Mouse (Mus musculus) intestine, embryonic 14.5 days (tissue): ENCODE data around the gene Hmgcll1. TPM values are rescaled to one million over a fixed set of nuclear protein-coding genes. Genes with fewer than 3 reads are reported as not detected.

Source experiments
- ATAC-seq: fragments of 200-750 bp; cut with Nextera tagmentation; replicated peaks from 2 replicates; pipeline ENCODE4 v1.8.0; 2017; ENCODE audit warnings: low read depth, moderate number of reproducible peaks, moderate TSS enrichment, moderate library complexity; ENCODE audit not compliant: low FRiP score, low TSS enrichment
- DNase-seq: peaks from one replicate; pipeline ENCODE4 v3.0.0-alpha.2; 2018; ENCODE audit warnings: low spot score
- H3K27ac ChIP-seq: fragments of 300-500 bp; sonication (generic); 2 replicates; pipeline ENCODE4 v1.5.1; 2014; ENCODE audit warnings: low read depth, mild to moderate bottlenecking, control low read depth
- H3K27me3 ChIP-seq: fragments of 300-500 bp; sonication (generic); replicated peaks from 2 replicates; pipeline ENCODE4 v1.6.1; 2014; ENCODE audit warnings: low read length, control low read depth; ENCODE audit not compliant: control insufficient read depth, insufficient read depth
- H3K36me3 ChIP-seq: fragments of 300-500 bp; sonication (generic); 2 replicates; pipeline ENCODE4 v1.6.1; 2014; ENCODE audit warnings: low read length, control low read depth; ENCODE audit not compliant: control insufficient read depth, insufficient read depth
- H3K4me1 ChIP-seq: fragments of 300-500 bp; sonication (generic); replicated peaks from 2 replicates; pipeline ENCODE4 v1.6.1; 2014; ENCODE audit warnings: low read length, control low read depth, mixed read lengths; ENCODE audit not compliant: control insufficient read depth, insufficient read depth
- H3K4me2 ChIP-seq: fragments of 300-500 bp; sonication (generic); 2 replicates; pipeline ENCODE4 v1.6.1; 2014; ENCODE audit warnings: low read length
- H3K4me3 ChIP-seq: fragments of 300-500 bp; sonication (generic); 2 replicates; pipeline ENCODE4 v1.5.1; 2014; ENCODE audit warnings: low read depth, low read length, control low read depth, mixed read lengths
- H3K9ac ChIP-seq: fragments of 300-500 bp; sonication (generic); 2 replicates; pipeline ENCODE4 v1.6.1; 2014; ENCODE audit warnings: mild to moderate bottlenecking, low read length
- H3K9me3 ChIP-seq: fragments of 300-500 bp; sonication (generic); 2 replicates; pipeline ENCODE4 v1.6.1; 2016; ENCODE audit warnings: low read length, control low read depth; ENCODE audit not compliant: control insufficient read depth
- WGBS: fragments of 180-500 bp; shearing (Covaris S2); extraction: QIAGEN DNeasy Blood & Tissue Kit; methylation state at CpG from one replicate; pipeline ENCODE4 v1.1.7; 2014; 5-methylcytosine and 5-hydroxymethylcytosine counted together
- polyA plus RNA-seq: library from polyadenylated mRNA; unstranded; fragments of >200 nt; fragmentation: Nextera tagmentation; extraction: Ambion mirVana; gene quantifications from 2 replicates; pipeline ENCODE4 v1.2.1, GENCODE M21; 2014

Gene Hmgcll1
- polyA plus RNA-seq, 1 experiment from 2014 or later: 2.2 TPM

DNA sequence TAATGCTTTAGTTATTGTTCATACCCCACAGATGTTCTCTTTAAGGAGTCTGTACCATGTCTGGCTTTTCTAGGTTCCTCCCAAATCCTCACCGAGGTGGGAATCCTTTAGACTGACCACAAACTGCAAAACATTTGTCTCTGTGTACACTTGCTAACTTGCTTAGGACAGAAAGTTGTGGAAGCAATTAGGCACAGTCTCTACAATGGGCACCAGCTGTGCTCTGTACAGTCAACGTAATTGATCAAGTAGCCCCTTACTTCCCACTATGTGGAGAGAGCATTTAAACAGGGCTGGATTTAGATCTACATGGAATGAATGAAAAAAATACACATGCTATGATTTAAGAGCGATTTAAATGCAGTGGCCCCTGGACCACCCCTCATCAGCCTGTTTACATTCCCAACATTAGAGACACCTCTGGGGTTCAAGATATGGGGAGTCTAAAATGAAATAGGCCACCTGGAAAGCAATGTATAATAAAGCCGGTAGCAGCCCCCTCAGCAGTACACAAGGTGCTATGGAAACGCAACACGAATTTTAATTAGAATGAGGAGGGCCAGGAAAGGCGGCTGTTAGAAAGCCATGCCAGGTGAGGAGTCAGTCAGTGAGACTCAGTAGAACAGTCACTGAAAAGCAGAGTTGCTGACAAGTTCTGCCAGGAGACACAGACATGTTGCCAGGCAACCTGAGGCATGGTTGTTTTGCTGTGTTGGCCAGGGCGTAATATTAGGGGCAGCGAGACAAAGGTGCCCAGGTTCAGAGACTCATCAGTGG is 23.9 kb downstream of the Hmgcll1 start:
- WGBS: 50% methylated on average over 9 of the region's 9 CpGs
- no peaks in the 10 kb centered on the region for H3K27me3 ChIP-seq
- H3K9ac ChIP-seq: no peak overlapping the region
- no peaks in the 10 kb centered on the region for H3K9me3 ChIP-seq
- no peaks in the 10 kb centered on the region for H3K36me3 ChIP-seq
- ATAC-seq: no peak
- H3K4me2 ChIP-seq: no peak overlapping the region
- H3K27ac ChIP-seq: no peak overlapping the region
- no peak overlapping the region for H3K4me3 ChIP-seq
- H3K4me1 ChIP-seq: peaks cover 5% of the 10 kb centered on the region; the same call in 1 of the 2 replicates
- no peak for DNase-seq

DNA sequence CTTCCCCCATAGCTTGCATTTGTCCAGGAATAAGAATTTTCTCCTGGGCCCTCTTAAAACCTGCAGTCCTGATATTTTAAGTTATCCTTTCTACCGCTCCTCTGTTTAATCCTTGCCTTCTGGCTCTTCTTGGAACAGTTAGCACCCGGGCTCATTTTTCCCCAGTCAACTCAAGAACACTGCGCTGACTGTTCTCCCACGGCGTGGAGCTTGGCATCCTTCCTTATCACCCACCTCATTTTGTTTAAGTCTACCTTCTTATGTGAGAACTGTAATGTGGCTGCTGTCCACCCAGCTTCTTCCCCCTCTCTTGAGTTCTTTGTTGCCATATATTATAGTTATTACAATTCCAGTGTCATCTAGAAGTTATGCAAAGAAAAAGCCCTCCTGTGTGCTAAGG is 25.1 kb downstream of the Hmgcll1 start:
- no peak overlapping the region for H3K9ac ChIP-seq
- ATAC-seq: no peak
- H3K4me3 ChIP-seq: no peak overlapping the region
- H3K36me3 ChIP-seq: no peaks in the 10 kb centered on the region
- DNase-seq: no peak
- H3K9me3 ChIP-seq: no peaks in the 10 kb centered on the region
- no peaks in the 10 kb centered on the region for H3K27me3 ChIP-seq
- no peak overlapping the region for H3K4me2 ChIP-seq
- H3K27ac ChIP-seq: no peak overlapping the region
- WGBS: 88% methylated on average over 5 of the region's 5 CpGs
- H3K4me1 ChIP-seq: peaks cover 5% of the 10 kb centered on the region; the same call in 1 of the 2 replicates

DNA sequence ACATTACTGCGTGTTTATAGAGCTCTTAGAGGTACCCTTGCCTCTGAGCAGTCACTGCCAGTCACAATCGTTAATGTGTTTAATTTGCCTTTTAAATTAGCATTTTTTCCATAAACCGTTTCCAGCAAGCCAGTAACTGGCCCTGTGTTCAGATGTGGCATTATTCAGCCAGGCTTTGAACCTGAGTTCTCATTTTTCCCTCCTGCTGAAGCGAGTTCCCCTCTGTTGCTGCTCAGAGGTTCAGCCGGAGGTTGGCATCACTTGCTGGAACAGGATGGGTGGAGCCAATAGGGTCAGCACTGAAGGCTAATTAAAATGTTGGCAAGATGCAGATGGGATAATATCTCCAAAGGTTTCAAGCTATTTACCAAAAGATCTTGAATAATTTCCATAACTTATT is 28.7 kb downstream of the Hmgcll1 start:
- Histone ChIP-seq H3K4me2 (no peak overlapping the region), H3K4me1 (peaks cover 4% of the 10 kb centered on the region; the same call in 1 of the 2 replicates), H3K9ac (no peak overlapping the region), H3K27ac (no peak overlapping the region), H3K36me3 (no peaks in the 10 kb centered on the region), H3K27me3 (no peaks in the 10 kb centered on the region), H3K4me3 (no peak overlapping the region), H3K9me3 (no peaks in the 10 kb centered on the region)
- ATAC-seq: no peak
- DNase-seq: no peak
- WGBS: 73% methylated on average over 5 of the region's 5 CpGs

GRCm38 (mm10) chr9:76060935-76061334 is 46.3 kb downstream of the Hmgcll1 start:
- H3K4me2 ChIP-seq: no peak overlapping the region
- no peaks in the 10 kb centered on the region for H3K36me3 ChIP-seq
- no peak for ATAC-seq
- H3K27ac ChIP-seq: no peak overlapping the region
- H3K27me3 ChIP-seq: no peaks in the 10 kb centered on the region
- no peaks in the 10 kb centered on the region for H3K9me3 ChIP-seq
- no peaks in the 10 kb centered on the region for H3K4me1 ChIP-seq
- H3K9ac ChIP-seq: no peak overlapping the region
- 67% methylated on average over 3 of the region's 3 CpGs for WGBS
- no peak for DNase-seq
- H3K4me3 ChIP-seq: no peak overlapping the region

GRCm38 (mm10) chr9:76061492-76061891 is 46.8 kb downstream of the Hmgcll1 start:
- no peaks in the 10 kb centered on the region for H3K4me1 ChIP-seq
- WGBS: 43% methylated on average over 4 of the region's 4 CpGs
- no peak overlapping the region for H3K27ac ChIP-seq

DNA sequence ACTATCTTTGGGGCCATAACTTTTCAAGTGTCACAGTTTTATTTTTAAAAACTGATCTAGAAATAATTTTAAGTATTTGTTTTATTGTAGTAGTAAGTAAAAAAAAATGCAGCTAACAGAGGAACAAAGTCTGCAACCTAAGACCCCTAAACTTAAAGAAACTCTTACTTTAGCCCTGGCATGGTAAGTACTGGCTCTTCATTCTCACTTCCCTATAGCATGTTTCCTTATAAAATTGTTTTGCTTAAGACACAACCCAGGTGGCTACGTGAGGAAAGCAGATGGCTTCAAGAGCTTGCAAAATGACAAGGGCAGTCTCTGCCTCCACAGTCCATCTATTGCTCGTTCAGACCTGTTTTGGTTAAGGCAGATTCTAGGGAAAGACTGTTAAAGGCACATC is 49.5 kb downstream of the Hmgcll1 start:
- Histone ChIP-seq H3K27ac (no peak overlapping the region), H3K9me3 (no peaks in the 10 kb centered on the region), H3K36me3 (no peaks in the 10 kb centered on the region), H3K4me3 (no peak overlapping the region), H3K9ac (no peak overlapping the region), H3K4me1 (no peaks in the 10 kb centered on the region), H3K4me2 (no peak overlapping the region), H3K27me3 (no peaks in the 10 kb centered on the region)
- no peak for DNase-seq
- WGBS: 36% methylated on average over 2 of the region's 2 CpGs
- ATAC-seq: no peak

More at GRCm38 (mm10) chr9:76061492-76061891, 46.8 kb downstream of the Hmgcll1 start:
- no peak overlapping the region for H3K9ac ChIP-seq
- no peaks in the 10 kb centered on the region for H3K27me3 ChIP-seq
- no peak overlapping the region for H3K4me3 ChIP-seq
- H3K36me3 ChIP-seq: no peaks in the 10 kb centered on the region
- DNase-seq (no peak), ATAC-seq (no peak)
- no peak overlapping the region for H3K4me2 ChIP-seq
- no peaks in the 10 kb centered on the region for H3K9me3 ChIP-seq

DNA sequence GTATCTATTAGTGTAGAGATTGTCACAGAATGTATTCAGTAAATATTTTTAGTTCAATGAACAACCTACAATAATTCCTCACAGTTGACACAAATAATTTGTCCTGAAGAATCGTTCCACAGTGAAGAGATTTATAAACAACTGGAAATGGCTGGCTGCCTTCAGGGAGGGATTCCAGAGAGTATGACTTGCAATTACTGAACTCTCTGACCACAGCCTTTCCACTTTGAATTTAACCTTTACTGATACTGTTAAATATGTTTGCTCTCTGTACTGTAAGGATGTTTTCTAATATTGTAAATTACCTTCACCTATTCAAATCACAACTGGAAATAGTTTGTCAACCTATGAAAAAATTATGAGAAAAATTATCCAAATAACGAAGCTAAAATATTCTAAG is 76.9 kb downstream of the Hmgcll1 start:
- Histone ChIP-seq H3K9ac (no peak overlapping the region), H3K9me3 (no peaks in the 10 kb centered on the region), H3K4me3 (no peak overlapping the region), H3K36me3 (no peaks in the 10 kb centered on the region), H3K4me2 (no peak overlapping the region), H3K27me3 (no peaks in the 10 kb centered on the region), H3K4me1 (no peaks in the 10 kb centered on the region), H3K27ac (no peak overlapping the region)
- ATAC-seq: no peak
- no peak for DNase-seq
- 31% methylated on average over 2 of the region's 2 CpGs for WGBS

DNA sequence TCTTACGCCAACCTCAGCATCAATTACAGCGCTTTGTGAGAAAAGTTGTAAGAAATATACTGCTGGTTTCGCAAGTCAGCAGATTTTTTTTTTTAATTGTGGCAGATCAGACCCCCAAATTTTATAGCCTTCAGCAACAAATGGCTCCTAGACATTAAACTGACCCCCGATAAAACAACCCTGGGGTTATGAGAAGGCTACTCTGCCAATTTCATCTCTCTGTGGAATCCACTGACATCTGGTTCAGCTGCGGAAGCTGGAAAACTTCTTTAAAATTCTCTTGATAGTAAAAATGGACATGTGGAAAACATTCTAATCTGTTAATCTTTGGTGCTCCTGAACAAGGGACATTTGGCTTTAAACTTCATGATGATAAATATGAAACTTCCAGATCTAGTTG is 82.6 kb downstream of the Hmgcll1 start:
- Histone ChIP-seq H3K9me3 (no peaks in the 10 kb centered on the region), H3K36me3 (no peaks in the 10 kb centered on the region), H3K9ac (no peak overlapping the region), H3K4me3 (no peak overlapping the region), H3K27me3 (no peaks in the 10 kb centered on the region), H3K4me1 (no peaks in the 10 kb centered on the region), H3K4me2 (no peak overlapping the region), H3K27ac (no peak overlapping the region)
- ATAC-seq: no peak
- WGBS: 84% methylated on average over 5 of the region's 5 CpGs
- DNase-seq: no peak

DNA sequence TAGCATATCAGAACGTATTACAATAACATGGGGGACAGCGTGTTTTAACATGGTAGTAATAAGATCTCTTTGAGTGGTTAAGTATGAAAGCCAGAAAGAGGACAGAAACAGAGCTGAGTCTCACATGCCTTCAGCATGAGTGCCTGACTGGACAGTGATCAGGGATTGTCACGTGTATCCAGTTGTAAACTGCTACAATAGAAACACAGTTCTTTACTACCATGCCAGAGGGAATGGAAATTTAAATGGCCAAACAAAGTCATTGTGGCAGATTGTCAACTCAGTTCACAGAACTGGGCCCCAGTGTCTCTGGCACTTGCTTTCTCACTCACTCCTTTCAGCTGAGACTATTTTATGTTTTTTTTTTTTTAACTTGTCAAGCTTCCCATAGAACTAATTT is 85.3 kb downstream of the Hmgcll1 start:
- ATAC-seq (no peak), DNase-seq (no peak)
- Histone ChIP-seq H3K27ac (no peak overlapping the region), H3K4me2 (no peak overlapping the region), H3K4me1 (no peaks in the 10 kb centered on the region), H3K9me3 (no peaks in the 10 kb centered on the region), H3K27me3 (no peaks in the 10 kb centered on the region), H3K4me3 (no peak overlapping the region), H3K36me3 (no peaks in the 10 kb centered on the region), H3K9ac (no peak overlapping the region)
- 79% methylated on average over 3 of the region's 3 CpGs for WGBS
